Mouse (Mus musculus): ENCODE data around the gene Gm48552.

Gm48552 gene

GRCm38 (mm10) chr10:81407539-81408423 lies 19.0 kb downstream of the Gm48552 start:
- DNase-seq, result peak; percentile 68

GRCm38 (mm10) chr10:81408424-81408729 lies 19.6 kb downstream of the Gm48552 start:
- no peak for DNase-seq

- DNase-seq, result peak; percentile 86
Observed at GRCm38 (mm10) chr10:81408871-81409291, 20.1 kb downstream of the Gm48552 start.

GRCm38 (mm10) chr10:81409330-81409729 lies 20.5 kb downstream of the Gm48552 start:
- peak; percentile 53 for DNase-seq

- DNase-seq, result no peak
Observed at GRCm38 (mm10) chr10:81410350-81410749, 21.5 kb downstream of the Gm48552 start.

- DNase-seq, result no peak
Observed at GRCm38 (mm10) chr10:81410981-81411380, 22.2 kb downstream of the Gm48552 start.

GRCm38 (mm10) chr10:81411471-81412400 lies 22.9 kb downstream of the Gm48552 start:
- DNase-seq, result no peak

GRCm38 (mm10) chr10:81412586-81413309 lies 23.9 kb downstream of the Gm48552 start:
- DNase-seq, result no peak

GRCm38 (mm10) chr10:81413310-81414261 lies 24.8 kb downstream of the Gm48552 start:
- peak; percentile 78 for DNase-seq

- DNase-seq, result no peak
Observed at GRCm38 (mm10) chr10:81414682-81415081, 25.9 kb downstream of the Gm48552 start.

- no peak for DNase-seq
Observed at GRCm38 (mm10) chr10:81415146-81415545, 26.3 kb downstream of the Gm48552 start.

GRCm38 (mm10) chr10:81415549-81416310 lies 26.9 kb downstream of the Gm48552 start:
- DNase-seq, result no peak

GRCm38 (mm10) chr10:81416581-81417226 lies 27.9 kb downstream of the Gm48552 start:
- peak; percentile 72 for DNase-seq

- peak; percentile 1 for DNase-seq
Observed at GRCm38 (mm10) chr10:81417227-81418215, 28.7 kb downstream of the Gm48552 start.

- peak; percentile 12 for DNase-seq
Observed at GRCm38 (mm10) chr10:81418216-81419070, 29.6 kb downstream of the Gm48552 start.

- peak; percentile 3 for DNase-seq
Observed at GRCm38 (mm10) chr10:81419111-81419928, 30.5 kb downstream of the Gm48552 start.

GRCm38 (mm10) chr10:81420191-81420767 lies 31.5 kb downstream of the Gm48552 start:
- peak; percentile 4 for DNase-seq
